Mouse (Mus musculus) testis, postnatal 10 days (tissue): ENCODE data around the gene Bhlhe23.

Experiments
- DNase-seq: peaks from one replicate; pipeline ENCODE4 v3.0.0; 2021; ENCODE audit warnings: low spot score

The Bhlhe23 gene

DNA sequence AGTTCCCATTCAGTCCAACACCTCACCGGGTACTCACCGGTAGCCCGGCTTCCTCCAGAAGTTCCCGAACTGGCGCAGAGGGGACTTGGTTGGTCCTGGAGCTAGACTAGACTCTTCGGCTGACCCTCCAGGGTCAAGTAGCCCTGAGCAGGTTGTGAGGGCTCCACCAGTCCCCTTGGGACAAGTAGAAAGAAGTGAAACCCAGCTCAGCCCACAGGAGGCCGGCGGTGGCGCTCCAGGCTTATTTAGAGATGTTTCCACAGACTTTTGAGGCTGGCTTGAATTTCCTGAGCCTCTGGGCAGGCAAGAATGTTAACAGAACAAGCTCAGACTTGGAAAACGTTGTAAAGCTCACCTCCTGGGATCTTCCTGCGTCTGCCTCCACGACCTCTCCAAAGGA is 1.5 kb downstream of the Bhlhe23 start:
- DNase-seq, result no peak

DNA sequence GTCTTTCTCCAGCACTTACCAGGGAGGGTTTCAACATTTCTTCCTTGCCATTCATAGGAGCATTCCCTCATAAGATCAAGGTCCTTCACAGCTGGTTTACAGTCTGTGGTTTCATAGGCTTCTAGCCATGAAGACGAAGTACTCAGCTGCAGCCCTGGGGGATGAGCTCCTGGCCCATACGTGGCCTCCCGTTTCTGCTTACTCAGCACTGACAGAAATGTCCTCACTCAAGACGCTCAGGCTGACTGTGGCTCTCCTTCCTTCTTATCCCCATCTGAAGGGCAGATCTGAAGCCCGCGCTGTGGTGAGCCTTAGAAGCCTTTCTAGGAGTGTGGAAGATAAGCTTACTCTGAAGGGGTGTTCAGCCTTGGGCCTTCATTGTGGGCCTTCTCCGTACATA is 11.0 kb downstream of the Bhlhe23 start:
- DNase-seq, result no peak

DNA sequence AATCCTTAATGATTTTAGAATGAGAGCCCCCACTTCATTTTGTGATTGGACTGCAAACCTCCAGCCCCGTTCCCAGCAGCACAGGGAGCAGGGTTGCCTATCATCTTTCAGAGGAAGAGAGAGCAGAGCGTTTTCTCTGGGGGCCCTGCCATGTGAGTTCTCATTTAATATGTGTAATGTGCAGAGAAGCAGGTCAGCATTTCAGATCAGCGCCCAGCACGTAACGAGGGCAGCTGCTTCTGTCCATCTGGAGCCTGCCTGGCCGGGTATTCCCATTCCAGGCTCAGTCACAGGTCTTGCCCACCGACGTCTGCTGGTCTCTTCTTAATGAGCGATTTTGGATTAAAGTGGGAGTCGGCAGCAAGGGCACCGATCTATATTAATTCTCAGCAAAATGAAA is 11.7 kb downstream of the Bhlhe23 start:
- no peak for DNase-seq

DNA sequence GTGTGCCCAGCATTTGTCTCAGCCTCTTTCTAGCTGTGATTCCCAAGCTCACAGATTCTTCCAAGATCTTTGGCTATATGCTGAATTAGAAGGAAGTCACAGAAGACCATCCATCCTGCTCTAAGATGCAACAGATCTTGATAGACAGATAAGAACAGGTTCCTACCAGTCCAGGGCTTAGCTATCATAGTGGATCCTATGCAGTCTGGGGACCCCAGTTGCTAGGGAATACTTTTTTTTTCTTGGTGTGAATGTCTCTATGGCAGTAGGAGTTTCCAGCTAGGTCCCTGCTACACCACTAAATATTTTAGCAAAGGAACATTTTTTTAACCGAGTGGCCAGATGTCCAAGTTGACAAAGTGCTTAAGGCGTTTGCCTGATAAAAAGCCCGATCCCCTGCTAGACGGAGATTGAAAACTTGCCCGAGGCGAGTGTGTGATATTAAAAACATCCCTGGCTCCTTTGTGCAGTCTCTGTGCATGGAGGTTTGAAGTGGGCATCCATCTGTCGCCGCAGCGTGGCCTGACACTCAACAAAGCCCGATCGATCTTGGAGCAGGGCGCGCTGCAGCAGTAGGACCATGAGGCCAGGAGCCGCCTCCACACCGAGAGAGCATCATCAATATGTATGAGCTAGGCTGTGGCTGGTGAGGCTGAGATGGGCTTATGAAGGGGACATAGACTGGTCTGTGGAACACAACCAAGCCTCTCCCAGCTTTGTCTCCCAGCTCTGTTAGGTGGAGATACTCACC is 18.0 kb downstream of the Bhlhe23 start:
- DNase-seq, result no peak

DNA sequence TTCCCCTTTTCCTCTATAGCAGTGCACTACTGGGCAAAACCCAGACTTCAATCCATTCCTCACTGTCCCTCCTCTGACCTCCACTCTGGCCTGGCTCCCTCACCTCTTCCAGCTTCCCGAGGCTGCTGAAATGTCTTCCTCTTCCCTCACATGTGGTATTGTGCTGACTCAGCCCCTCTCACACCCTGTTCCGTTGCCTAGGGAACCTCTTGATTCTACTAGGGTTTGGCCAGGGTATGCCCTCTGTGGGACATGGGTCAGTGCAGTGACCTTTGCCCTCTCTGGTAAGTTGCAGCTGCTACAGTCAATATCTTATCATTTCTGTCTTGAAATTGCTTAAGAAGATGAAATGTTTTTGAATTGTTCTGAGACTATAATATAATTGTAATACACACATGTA is 19.9 kb downstream of the Bhlhe23 start:
- DNase-seq, result no peak

DNA sequence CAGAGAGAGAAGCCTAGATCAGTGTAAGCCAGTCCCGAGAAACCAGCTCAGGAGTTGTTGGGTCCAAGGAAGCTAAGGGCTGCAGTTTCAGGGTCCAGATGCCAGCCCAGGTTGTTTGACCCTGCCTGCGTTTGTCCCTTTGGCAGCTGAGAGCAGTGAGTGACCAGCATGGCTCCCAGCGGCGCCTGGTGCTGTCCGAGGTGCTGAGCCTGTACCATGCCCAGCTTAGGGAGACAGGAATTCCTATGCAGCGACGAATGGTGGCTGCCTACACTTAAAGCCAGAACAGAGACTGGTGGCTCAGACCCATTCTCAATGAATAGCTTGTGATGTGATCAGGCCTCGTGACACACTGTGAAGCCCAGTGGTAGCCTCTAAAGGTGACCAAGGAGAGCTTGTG is 20.8 kb downstream of the Bhlhe23 start:
- DNase-seq, result peak; percentile 85

DNA sequence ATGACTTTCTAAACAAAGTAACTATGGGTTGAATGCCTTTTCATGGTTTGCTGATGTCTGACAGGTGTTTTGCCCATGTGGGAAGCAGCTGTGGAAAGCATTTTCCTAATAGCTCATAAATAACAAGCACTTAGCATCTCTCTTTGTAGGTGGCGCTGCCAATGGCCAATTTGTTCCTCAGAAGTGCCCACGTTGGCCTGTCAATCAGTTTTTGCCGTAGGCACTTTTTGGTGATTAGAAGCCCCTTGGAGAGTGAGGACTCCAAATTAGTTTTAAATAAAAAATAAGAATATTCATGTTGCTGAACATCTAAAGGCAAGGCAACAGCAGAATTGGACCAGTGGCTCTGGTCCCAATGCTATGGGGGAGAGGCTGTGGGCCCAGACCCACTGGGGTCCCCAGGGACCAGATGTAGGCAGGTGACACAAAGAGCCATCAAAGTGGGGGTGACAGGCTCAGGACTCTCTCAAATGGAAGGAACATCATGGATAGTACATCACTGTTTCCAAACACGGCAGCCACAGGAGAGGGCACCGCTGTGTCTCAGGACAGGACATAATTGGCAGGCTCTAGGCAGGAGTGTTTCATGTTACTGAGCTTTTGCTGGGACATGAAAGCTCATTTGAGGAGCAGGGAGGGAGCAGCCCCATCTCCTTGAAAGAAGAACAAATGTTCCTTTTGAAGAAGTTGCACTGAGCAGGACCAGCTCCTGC is 21.6 kb downstream of the Bhlhe23 start:
- no peak for DNase-seq

DNA sequence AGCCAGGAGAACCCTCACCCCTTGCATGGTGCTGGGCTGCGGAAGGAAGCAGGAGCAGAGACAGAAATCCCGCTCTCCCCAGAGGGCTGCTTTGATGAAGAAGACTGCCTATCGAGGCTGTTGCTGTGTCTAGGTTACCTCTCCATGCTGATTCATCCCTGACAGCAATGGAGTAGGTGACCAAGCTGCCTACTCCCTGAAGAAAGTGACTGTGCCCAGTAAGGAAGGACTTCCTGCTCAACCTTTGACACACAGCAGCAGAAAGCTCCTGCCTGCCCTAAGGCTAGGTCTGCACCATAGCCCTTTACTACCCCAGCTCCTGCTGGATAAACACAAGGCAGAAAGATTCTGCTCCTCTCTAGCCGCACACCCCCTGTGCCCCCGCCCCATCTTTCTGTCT is 27.8 kb downstream of the Bhlhe23 start:
- no peak for DNase-seq

DNA sequence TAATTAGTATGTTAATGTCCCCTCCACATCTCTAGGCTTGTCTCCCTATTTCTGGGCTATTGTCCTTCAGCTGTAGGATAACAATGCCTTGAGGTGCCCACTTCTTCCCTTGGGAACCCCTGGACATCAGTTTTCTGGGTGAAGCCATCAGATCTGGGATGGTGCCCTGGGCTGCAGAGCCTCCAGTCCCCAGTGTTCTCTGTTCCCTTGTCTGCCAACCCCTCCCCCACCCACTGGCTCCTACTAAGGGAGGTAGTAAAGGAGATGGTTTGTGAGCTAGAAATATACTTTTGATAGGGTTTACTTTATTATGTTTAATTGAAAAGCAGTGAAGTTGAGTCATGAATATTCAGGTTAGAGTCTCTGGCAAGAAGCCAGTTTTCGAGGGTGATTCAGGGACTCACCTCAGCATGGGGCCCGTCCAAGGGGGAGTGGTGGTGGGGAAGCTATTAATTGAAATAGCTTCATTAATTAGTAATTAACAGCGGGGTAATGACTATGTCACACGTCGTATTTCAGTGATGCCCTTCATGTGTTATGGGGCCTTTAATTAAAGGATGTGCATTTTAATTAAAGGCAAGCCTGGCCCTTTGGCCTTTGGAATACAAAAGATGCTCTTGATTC is 30.0 kb downstream of the Bhlhe23 start:
- DNase-seq, result no peak

DNA sequence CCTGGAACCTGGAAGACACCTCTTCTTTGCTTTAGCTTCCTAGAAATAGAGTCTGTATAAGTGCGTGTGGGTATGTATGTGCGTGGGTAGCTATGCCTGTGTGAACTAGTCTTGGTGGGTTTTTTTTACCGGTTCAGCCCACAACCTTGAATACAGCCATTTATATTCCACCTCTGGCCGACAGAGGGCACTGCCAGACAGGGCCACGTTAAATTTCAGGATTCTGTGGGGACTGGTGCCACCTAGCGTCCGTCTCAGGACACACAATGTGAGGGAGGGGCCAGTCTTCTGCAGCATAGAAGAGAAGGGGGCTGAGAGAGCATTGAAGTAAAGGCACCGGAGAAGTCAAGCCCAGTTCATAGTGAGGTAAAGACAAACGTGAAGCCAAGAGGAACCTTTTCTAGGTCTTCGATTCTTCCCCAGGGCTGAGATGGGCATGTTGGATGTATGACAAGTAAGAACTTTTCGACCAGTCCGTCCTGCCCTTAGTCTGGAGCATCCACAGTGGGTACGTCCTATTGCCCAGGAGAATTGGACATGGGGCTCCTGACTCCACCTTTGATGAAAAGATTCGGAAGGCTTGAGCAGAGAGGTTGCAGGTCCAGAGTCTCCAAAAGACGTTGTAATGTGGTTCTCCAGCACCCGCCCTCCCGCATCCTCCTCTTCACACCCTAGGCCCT is 31.3 kb downstream of the Bhlhe23 start:
- DNase-seq, result peak; percentile 91

DNA sequence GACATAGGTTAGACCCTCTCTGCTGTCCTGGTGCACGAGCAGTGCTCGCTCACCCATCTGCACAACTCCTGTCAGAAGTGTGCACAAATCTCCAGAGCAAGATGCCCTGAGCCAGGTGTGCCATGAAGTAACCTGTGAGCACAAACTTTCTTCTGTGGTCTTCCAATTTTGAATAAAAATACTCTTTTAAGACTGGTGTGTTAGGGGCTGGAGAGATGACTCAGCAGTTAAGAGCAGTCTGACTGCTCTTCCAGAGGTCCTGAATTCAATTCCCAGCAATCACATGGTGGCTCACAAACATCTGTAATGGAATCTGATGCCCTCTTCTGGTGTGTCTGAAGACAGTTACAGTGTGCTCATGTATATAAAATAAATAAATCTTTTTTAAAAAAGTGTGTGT is 33.4 kb downstream of the Bhlhe23 start:
- DNase-seq, result no peak

DNA sequence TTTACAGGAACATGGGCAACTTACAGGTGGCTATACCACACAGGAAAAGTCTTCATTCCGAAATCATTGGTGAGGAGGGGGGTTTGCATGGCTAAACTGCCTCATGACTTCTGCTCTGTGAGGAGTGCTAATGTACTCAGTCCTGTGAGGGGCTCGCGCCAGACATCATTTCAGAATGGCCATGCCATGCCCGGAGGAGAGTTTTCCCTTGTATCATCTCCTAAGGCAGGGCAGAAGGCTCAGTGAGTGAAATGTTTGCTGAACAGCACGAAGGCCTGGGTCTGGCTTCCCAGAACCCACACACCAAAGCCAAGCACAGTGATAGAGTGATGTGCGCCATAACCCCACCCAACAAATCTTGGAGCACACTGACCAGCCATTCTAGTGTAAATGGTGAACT is 33.9 kb downstream of the Bhlhe23 start:
- no peak for DNase-seq

DNA sequence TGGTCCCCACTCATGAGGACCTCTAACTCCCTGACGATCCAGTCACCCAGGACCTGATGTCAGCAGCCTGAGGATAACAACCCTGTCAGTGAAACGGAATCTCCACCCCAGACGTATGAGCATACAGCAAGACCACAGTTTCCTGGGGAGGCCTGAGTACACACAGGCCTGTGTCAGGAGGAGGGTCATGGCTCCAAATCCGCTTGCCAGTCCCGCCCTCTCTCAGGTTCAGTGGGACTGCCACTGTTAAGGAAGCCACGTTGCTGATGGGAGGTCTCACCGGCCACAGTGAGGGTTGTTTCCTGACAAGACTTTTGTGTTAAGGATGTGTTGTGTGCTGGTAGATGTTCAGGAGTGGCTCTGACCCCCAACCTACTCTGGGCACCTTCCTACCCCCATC is 35.3 kb downstream of the Bhlhe23 start:
- no peak for DNase-seq

DNA sequence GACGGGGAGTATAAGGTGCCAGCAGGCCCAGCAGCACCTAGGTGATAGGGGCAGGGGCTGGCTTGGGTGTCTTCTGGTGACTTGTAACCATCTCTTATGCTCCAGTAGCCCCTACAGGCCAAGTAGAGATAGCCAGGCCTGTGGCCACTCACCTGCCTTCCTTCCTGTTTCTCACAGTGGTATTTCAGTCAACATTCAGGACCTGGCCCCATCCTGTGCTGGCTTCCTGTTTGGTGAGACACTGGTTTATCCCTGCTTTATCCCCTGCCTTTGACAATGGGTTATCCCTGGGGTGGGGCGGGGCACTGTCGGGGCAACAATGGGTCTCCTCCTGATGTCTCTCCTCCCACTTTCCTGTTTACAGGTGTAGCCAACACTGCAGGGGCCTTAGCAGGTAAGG is 36.4 kb downstream of the Bhlhe23 start:
- DNase-seq, result no peak

DNA sequence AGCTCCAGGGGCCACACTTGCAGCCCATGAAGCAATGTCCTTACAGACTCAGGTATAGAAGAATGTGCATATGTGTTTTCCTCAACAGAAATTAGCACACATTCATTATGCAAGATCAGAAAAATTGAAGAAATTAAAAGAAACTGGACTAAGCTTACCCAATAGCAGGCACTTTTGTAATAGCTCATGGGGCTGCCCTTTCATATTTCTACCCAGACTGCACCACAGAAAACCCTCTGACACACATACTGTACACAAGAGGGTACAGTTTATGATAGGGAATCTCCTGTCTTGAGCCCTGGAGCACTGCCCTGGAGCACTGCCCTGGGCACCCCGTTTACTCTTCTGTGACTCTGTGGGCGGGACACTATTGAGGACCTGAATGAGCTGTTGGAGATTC is 38.7 kb downstream of the Bhlhe23 start:
- DNase-seq, result no peak

DNA sequence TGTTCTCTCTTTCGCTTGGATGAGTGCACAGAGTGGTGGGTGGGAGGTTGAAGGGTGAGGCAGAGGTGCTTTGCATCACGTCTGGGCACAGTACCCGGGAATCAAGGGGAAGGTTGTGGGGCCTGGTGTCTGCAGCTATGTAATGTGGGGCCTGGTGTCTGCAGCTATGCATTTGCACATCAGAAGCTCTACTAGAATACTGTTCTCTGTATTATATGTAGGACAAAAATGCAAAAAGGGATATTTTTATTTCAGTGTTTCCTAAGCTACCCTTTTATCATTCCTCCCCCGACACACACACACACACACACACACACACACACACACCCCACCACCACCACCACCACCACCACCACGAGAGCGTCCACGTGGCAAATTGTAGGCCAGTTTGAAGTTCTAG is 41.5 kb downstream of the Bhlhe23 start:
- no peak for DNase-seq

DNA sequence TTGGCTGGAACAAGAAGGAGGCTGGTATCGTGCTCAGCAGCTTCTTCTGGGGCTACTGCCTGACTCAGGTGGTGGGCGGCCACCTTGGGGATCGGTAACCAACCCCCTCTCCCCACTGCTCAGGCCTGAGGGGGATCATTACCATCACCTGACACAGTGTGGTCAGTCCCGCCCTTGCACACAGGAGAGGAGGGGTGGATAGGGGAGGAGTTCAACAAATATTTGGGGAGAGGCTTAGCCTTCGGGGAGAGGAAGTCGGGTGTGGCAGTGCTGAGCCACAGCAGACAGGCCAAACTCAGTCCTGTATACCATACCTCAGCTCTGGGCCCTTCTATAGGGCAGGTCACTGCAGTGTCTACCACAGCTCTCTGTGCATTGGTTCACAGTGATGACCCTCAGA is 44.7 kb downstream of the Bhlhe23 start:
- DNase-seq, result no peak

DNA sequence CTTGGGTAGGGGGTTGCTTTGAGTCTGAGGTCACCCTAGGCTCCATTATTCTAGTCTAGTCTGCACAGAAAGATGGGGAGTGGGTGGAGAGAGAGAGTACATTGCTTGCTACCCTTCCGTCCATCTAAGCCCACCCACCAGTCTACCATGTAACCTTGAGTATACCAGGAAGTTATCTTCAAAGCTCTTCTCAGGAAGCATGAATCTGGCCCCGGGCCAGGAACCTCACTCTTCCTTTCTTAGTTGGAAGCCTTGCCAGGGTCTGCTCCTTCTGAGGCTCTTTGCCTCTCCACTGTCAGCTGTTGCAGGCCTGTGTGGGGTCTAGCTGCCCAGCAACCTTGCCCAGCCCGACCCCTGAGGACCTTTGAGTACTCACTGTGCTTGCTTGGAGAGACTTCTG is 45.7 kb downstream of the Bhlhe23 start:
- peak; percentile 65 for DNase-seq

DNA sequence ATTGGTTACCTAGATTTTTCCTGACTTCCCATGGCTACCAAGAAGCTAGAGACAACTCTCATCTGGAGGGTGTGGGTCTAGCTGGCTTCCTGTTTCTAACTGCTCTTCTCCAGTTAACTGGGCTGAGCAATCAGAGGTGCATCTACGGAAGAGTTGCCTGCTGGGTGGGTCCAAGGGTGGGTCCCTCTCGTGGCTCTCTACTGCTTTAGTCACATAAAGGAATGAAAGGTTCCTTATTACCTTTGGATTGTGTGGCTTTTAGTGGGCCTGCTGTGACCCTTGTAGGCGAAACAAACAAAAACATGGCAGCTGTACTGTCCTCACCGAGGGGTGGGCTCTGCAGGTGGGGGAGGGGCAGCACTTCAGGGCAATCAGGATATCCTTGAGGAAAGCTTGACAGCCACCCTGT is 49.1 kb downstream of the Bhlhe23 start:
- DNase-seq, result peak; percentile 37

DNA sequence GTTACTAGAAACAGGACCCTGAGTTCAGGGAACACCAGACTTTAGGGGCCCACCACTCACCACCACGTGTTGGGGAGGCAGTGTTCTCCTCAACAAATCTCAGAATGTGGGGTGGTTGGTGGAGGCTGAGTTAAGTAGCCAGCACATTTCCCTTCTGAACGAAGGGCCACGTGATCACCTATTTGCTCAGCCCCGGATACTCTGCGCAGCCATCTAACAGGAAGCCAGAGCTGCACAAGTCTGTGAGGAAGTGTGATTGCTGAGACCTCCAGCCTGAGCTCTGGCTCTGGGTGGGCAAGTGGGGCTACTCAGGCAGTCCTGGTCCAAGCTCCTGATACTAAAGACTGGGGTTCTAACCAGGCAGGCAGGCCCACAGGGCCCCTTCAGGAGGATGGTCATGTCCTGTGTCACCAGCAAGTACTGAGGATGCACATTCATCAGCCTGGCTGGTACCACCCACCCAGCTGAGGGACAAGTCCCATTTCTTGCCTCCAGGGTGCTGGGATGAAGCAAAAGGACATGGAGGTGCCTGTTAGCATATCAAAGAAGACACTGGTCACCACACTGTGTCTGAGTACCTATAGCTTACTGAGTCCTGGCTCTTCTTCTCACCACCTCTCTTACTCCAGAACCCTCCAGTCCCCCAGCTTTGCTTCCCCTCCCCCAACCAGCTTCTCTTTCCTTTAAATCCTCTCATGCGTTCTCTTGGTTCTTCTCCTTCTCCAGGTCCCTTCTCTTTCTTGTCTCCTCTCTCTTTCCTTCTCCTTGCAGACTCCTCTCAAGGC is 49.9 kb downstream of the Bhlhe23 start:
- no peak for DNase-seq

DNA sequence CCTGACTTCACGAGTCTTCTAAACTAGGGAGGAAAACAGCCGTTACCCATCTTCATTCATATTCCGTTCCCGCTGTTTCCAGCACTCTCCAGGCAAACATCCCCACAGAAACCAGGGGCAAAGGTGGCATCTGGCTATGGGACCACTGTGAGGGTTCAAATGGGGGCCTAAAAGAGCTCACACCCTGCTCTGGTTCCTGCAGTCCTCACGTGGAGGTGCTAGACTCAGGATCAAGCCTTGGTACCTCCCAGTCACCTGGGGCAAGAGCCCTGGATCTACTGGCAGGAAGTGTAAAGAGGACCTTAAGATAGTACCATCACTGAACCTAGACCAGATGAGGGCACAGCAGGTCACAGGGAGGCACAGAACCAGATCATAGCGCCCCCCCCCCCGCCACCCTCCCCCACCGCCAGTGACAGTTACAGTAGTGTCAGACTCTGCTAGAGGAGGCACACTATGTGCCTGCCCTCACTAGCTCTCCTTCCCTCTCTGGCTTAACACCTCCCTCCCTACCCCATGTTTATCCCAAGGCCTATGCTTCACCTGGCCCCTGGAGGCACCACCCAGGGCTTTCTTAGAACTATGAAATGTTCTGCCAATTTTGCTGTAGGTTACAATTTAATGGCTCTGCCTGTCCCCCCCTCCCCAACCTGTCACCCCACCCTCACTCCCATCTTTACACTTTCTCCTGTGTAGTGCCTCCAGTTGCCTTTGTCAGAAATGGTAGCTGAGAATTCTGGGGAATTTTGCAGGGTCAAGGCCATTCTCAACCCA is 50.7 kb downstream of the Bhlhe23 start:
- no peak for DNase-seq
